Mouse (Mus musculus): ENCODE results near the gene Pear1.

GRCm38 (mm10) chr3:87738906-87739305 lies 85.2 kb downstream of the Pear1 start:
- no peak for TF ChIP-seq ZMIZ1 (IDR thresholded peaks at IDR 0.05; ENCODE audit: low read depth, low read length)
- no peak for TF ChIP-seq POLR2A (IDR thresholded peaks at IDR 0.05; ENCODE audit: low read depth, low read length)
- no peak for TF ChIP-seq HCFC1 (IDR thresholded peaks at IDR 0.05; ENCODE audit: low read depth, low read length)
- TF ChIP-seq SIN3A (IDR thresholded peaks at IDR 0.05; ENCODE audit: low read length): no peak
- no peak for TF ChIP-seq CTCF (conservative IDR thresholded peaks at IDR 0.05 in 1 of 2, IDR thresholded peaks at IDR 0.05 in 1 of 2; ENCODE audit: low read depth in 2 of 2, low read length in 2 of 2)
- TF ChIP-seq MYC (IDR thresholded peaks at IDR 0.05; ENCODE audit: low read depth, low read length): no peak
- TF ChIP-seq MXI1 (IDR thresholded peaks at IDR 0.05; ENCODE audit: low read depth, low read length): no peak
- TF ChIP-seq ZC3H11A (IDR thresholded peaks at IDR 0.05; ENCODE audit: low read depth, low read length): no peak
- no peak for TF ChIP-seq TCF12 (IDR thresholded peaks at IDR 0.05; ENCODE audit: low read depth, low read length)
- no peak for TF ChIP-seq E2F4 (IDR thresholded peaks at IDR 0.05; ENCODE audit: insufficient replicate concordance, low read depth, low read length)
- no peak for TF ChIP-seq EP300 (IDR thresholded peaks at IDR 0.05; ENCODE audit: low read length)

Measured in CH12.LX (cell line).